ENCODE assay signal across 17 mouse cellular contexts in the genomic region with DNA sequence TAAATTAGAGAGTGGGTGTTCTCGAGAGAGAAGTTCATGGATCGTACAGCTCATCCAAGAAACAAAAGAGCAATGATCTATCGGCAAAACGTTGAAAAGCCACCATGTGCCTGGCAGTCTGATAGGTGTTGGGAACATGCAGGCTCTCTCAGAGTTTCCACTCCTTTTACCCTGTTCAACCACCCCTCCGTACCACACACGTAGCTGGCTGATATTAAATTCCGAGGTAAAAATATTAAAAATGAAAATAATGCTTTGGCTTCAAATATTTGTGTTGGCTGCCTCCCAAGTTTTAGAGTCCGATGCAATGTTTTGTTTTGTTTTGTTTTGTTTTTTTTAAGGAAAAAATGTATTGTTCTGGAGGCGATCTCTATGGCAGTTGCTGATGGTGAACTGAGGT.
DNase-seq lines count a peak whose midpoint lies in the region; ATAC-seq and TF ChIP-seq lines count a peak whose summit lies in the region.
"Had no signal": no experiment of that assay in that cellular context is flagged by ENCODE, and none has a peak within 500 bp of the region (broad histone marks: within the 10 kb centered on the region; RNA-seq: fewer than 3 reads in every experiment).

No protein-coding gene starts in this region.

- 0 out of 2 replicates have a peak overlapping the region, but pooled peaks have one; percentile 35 for H3K9ac ChIP-seq in embryonic facial prominence, embryonic 14.5 days (ENCODE audit: low read depth, low read length)
- H3K9ac ChIP-seq in hindbrain, embryonic 16.5 days (ENCODE audit: low read depth, low read length): no peak overlapping the region
- no peak overlapping the region for H3K9ac ChIP-seq in midbrain, embryonic 15.5 days
- H3K9ac ChIP-seq: embryonic facial prominence, embryonic 15.5 days had no signal

- peak overlapping the region; percentile 65; the same call in 1 of the 2 replicates for H3K27ac ChIP-seq in layer of hippocampus, adult 2 months
- H3K27ac ChIP-seq in embryonic facial prominence, embryonic 14.5 days (replicated peaks; ENCODE audit: low read depth, low read length): no peak overlapping the region; the same call in 1 of the 2 replicates
- peak overlapping the region; percentile 5; the same call in 1 of the 2 replicates for H3K27ac ChIP-seq in hindbrain, embryonic 16.5 days (ENCODE audit: low read depth, low read length)
- H3K27ac ChIP-seq in midbrain, embryonic 15.5 days: peak overlapping the region; percentile 69; the same call in 1 of the 2 replicates
- H3K27ac ChIP-seq: embryonic facial prominence, embryonic 15.5 days had no signal

- no peak overlapping the region for H3K4me3 ChIP-seq in layer of hippocampus, adult 2 months
- H3K4me3 ChIP-seq in embryonic facial prominence, embryonic 14.5 days (ENCODE audit: low read depth, low read length): no peak overlapping the region
- no peak overlapping the region for H3K4me3 ChIP-seq in hindbrain, embryonic 16.5 days (ENCODE audit: low read length)
- no peak overlapping the region for H3K4me3 ChIP-seq in midbrain, embryonic 15.5 days
- H3K4me3 ChIP-seq: embryonic facial prominence, embryonic 15.5 days had no signal

- no peaks in the 10 kb centered on the region for H3K9me3 ChIP-seq in embryonic facial prominence, embryonic 14.5 days (ENCODE audit: control insufficient read depth, low read length)
- H3K9me3 ChIP-seq in hindbrain, embryonic 16.5 days (ENCODE audit: control insufficient read depth, low read length): no peaks in the 10 kb centered on the region
- no peaks in the 10 kb centered on the region for H3K9me3 ChIP-seq in midbrain, embryonic 15.5 days
- H3K9me3 ChIP-seq: embryonic facial prominence, embryonic 15.5 days had no signal

- H3K27me3 ChIP-seq in embryonic facial prominence, embryonic 14.5 days (replicated peaks; ENCODE audit: control insufficient read depth, insufficient read depth, low read length): no peaks in the 10 kb centered on the region
- no peaks in the 10 kb centered on the region for H3K27me3 ChIP-seq in hindbrain, embryonic 16.5 days (replicated peaks; ENCODE audit: control insufficient read depth, insufficient read depth, low read length)
- no peaks in the 10 kb centered on the region for H3K27me3 ChIP-seq in midbrain, embryonic 15.5 days (replicated peaks)
- H3K27me3 ChIP-seq: embryonic facial prominence, embryonic 15.5 days had no signal

- WGBS in embryonic facial prominence, embryonic 14.5 days: 58% methylated on average over 9 of the region's 9 CpGs
- 71% methylated on average over 9 of the region's 9 CpGs for WGBS in hindbrain, embryonic 16.5 days
- WGBS in midbrain, embryonic 15.5 days: 79% methylated on average over 9 of the region's 9 CpGs

- no peaks in the 10 kb centered on the region for H3K36me3 ChIP-seq in embryonic facial prominence, embryonic 14.5 days (ENCODE audit: control insufficient read depth, insufficient read depth, low read length)
- no peaks in the 10 kb centered on the region for H3K36me3 ChIP-seq in hindbrain, embryonic 16.5 days (ENCODE audit: control insufficient read depth, insufficient read depth, low read length)
- H3K36me3 ChIP-seq in midbrain, embryonic 15.5 days (replicated peaks): no peaks in the 10 kb centered on the region
- H3K36me3 ChIP-seq: embryonic facial prominence, embryonic 15.5 days had no signal

- peaks cover 8% of the 10 kb centered on the region for H3K4me1 ChIP-seq in embryonic facial prominence, embryonic 14.5 days (ENCODE audit: control insufficient read depth, insufficient read depth, low read length)
- peaks cover 10% of the 10 kb centered on the region for H3K4me1 ChIP-seq in hindbrain, embryonic 16.5 days (ENCODE audit: control insufficient read depth, insufficient read depth, low read depth, low read length)
- peaks cover 13% of the 10 kb centered on the region; the same call in 1 of the 2 replicates for H3K4me1 ChIP-seq in midbrain, embryonic 15.5 days

- no peak for ATAC-seq in embryonic facial prominence, embryonic 14.5 days (ENCODE audit: low read depth)
- ATAC-seq in hindbrain, embryonic 16.5 days: no peak
- no peak for ATAC-seq in midbrain, embryonic 15.5 days (replicated peaks)
- no peak for ATAC-seq in frontal cortex, adult (ENCODE audit: low TSS enrichment)

- no peak for TF ChIP-seq CTCF in layer of hippocampus, adult 2 months (conservative IDR thresholded peaks at IDR 0.05)

- H3K4me2 ChIP-seq in embryonic facial prominence, embryonic 14.5 days (ENCODE audit: low read depth, low read length): 0 out of 2 replicates have a peak overlapping the region, but pooled peaks have one; percentile 20
- no peak overlapping the region for H3K4me2 ChIP-seq in hindbrain, embryonic 16.5 days (ENCODE audit: low read length)
- no peak overlapping the region for H3K4me2 ChIP-seq in midbrain, embryonic 15.5 days
- H3K4me2 ChIP-seq: embryonic facial prominence, embryonic 15.5 days; liver, embryonic 11.5 days had no signal

- no peak for DNase-seq in layer of hippocampus, adult 2 months (ENCODE audit: low spot score in 2 of 2)
- DNase-seq in layer of hippocampus, postnatal 25 days (ENCODE audit: extremely low spot score in 1 of 2, low spot score in 1 of 2): no peak
- DNase-seq in embryonic facial prominence, embryonic 14.5 days (ENCODE audit: low spot score): peak; percentile 25
- DNase-seq in MN1 (ENCODE audit: low spot score): no peak
- DNase-seq in adrenal gland, postnatal 36 days: no peak
- DNase-seq: cerebellum, adult 11 months; gastrocnemius, postnatal 14 days; heart, postnatal 36 days; kidney, adult 18-20 months; lung, postnatal 10 days; retina, postnatal 1 day; thymus, postnatal 14 days had no signal
